Mouse (Mus musculus) liver, embryonic 12.5 days (tissue): ENCODE data around the gene Vmn1r42. TPM values are rescaled to one million over a fixed set of nuclear protein-coding genes. Genes with fewer than 3 reads are reported as not detected.
"Not testable (repeated sequence)": the region's sequence is repeated elsewhere in the genome, so short reads cannot be mapped to it uniquely, and the experiment has no call there.

Experiments
- ATAC-seq: fragments of 200-750 bp; cut with Nextera tagmentation; 2 replicates; pipeline ENCODE4 v1.8.0; 2017; ENCODE audit warnings: moderate number of reproducible peaks, mild to moderate bottlenecking, moderate library complexity
- H3K27ac ChIP-seq: fragments of 300-500 bp; sonication (generic); 2 replicates; pipeline ENCODE4 v1.5.1; 2016; ENCODE audit warnings: mild to moderate bottlenecking
- H3K27me3 ChIP-seq: fragments of 300-500 bp; sonication (generic); replicated peaks from 2 replicates; pipeline ENCODE4 v1.6.1; 2016; ENCODE audit warnings: mild to moderate bottlenecking, moderate library complexity
- H3K36me3 ChIP-seq: fragments of 300-500 bp; sonication (generic); 2 replicates; pipeline ENCODE4 v1.6.1; 2016; ENCODE audit warnings: mild to moderate bottlenecking, moderate library complexity
- H3K4me1 ChIP-seq: fragments of 300-500 bp; sonication (generic); 2 replicates; pipeline ENCODE4 v1.6.1; 2016
- H3K4me2 ChIP-seq: fragments of 300-500 bp; sonication (generic); 2 replicates; pipeline ENCODE4 v1.6.1; 2016; ENCODE audit warnings: mild to moderate bottlenecking, moderate library complexity
- H3K4me3 ChIP-seq: fragments of 300-500 bp; sonication (generic); 2 replicates; pipeline ENCODE4 v1.5.1; 2016; ENCODE audit warnings: mild to moderate bottlenecking, moderate library complexity
- H3K9ac ChIP-seq: fragments of 300-500 bp; sonication (generic); 2 replicates; pipeline ENCODE4 v1.6.1; 2016; ENCODE audit warnings: mild to moderate bottlenecking, moderate library complexity
- H3K9me3 ChIP-seq: fragments of 300-500 bp; sonication (generic); replicated peaks from 2 replicates; pipeline ENCODE4 v1.6.1; 2016; ENCODE audit warnings: mild to moderate bottlenecking, moderate library complexity
- WGBS: fragments of 180-500 bp; shearing (Covaris S2); methylation state at CpG from one replicate; pipeline ENCODE4 v1.1.7; 2016; ENCODE audit not compliant: insufficient replicate concordance; 5-methylcytosine and 5-hydroxymethylcytosine counted together
- polyA plus RNA-seq: library from polyadenylated mRNA; unstranded; fragments of >200 nt; fragmentation: Nextera tagmentation; extraction: Ambion mirVana; gene quantifications from 2 replicates; pipeline ENCODE4 v1.2.1, GENCODE M21; 2016

Vmn1r42 gene
- polyA plus RNA-seq: not detected in 2 replicates

DNA sequence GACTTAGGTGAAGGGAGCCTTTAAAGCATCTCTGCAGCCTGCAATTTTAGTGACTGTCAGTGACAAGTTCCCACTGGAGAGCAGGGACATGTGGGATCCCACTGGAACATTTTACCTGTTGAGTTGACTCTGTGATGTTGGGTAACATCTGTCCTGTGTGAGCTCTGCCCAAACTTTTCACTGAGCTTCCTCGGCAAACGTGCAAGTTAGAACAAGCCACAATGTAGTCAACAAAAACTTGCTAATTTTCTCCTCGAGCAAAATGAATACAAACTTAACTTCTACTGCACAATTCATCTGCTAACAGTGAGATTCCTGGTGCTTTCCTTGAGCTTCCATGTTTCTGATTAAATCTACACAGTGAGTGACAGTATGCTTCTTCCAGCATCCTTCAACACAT lies at the start of gene Vmn1r42, which contains the start of gene Vmn1r43:
TSS of gene Vmn1r42 (minus strand) at position 101 of the 400 bp plus-strand sequence.
TSS of gene Vmn1r43 (minus strand) at position 101 of the 400 bp plus-strand sequence.
- 58% methylated on average over 3 of the region's 3 CpGs for WGBS
- H3K36me3 ChIP-seq, ATAC-seq, H3K4me1 ChIP-seq, H3K9me3 ChIP-seq, H3K27ac ChIP-seq, H3K4me2 ChIP-seq, H3K27me3 ChIP-seq, H3K9ac ChIP-seq, H3K4me3 ChIP-seq: not testable (repeated sequence)

DNA sequence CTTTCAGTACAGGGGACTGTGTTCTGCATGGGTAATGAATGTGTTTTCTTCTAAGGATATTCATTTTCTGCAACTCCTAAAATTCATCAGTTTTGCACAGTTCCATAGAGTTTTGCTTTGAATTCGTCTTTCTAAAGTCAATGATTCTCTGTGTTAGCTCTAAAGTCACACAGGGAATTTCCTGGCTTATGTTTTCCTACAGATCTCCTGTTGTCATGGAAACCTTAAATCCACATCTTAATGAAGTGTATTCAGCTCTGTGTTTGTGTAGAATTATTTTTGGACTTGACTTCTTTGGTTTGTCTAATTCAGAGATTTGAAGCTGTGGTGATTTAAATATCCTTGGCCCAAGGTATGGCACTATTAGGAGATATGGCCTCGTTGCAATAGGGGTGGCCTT lies 7.6 kb upstream of the Vmn1r42 start:
- no peak for ATAC-seq
- WGBS: 20% methylated on average over 2 of the region's 2 CpGs
- H3K4me3 ChIP-seq: no peak overlapping the region
- no peak overlapping the region for H3K4me2 ChIP-seq
- H3K36me3 ChIP-seq: no peaks in the 10 kb centered on the region
- no peaks in the 10 kb centered on the region for H3K27me3 ChIP-seq
- H3K9me3 ChIP-seq: no peaks in the 10 kb centered on the region
- no peaks in the 10 kb centered on the region for H3K4me1 ChIP-seq
- H3K27ac ChIP-seq: no peak overlapping the region
- no peak overlapping the region for H3K9ac ChIP-seq

GRCm38 (mm10) chr6:89883360-89883759 lies 7.1 kb upstream of the Vmn1r42 start, which contains the start of gene Vmn1r44:
TSS of gene Vmn1r44 (plus strand) at chr6:89883660.
- Histone ChIP-seq H3K9ac (no peak within 1 kb of the TSS), H3K4me2 (no peak within 1 kb of the TSS), H3K9me3 (no peaks in the 10 kb centered on the region), H3K27ac (no peak within 1 kb of the TSS), H3K4me1 (no peaks in the 10 kb centered on the region), H3K27me3 (no peaks in the 10 kb centered on the region), H3K4me3 (no peak within 1 kb of the TSS), H3K36me3 (no peaks in the 10 kb centered on the region)
- ATAC-seq: no peak
- WGBS: 59% methylated on average over 1 of the region's 1 CpGs

- no peaks in the 10 kb centered on the region for H3K27me3 ChIP-seq
- ATAC-seq: no peak
- no peak overlapping the region for H3K9ac ChIP-seq
- no peaks in the 10 kb centered on the region for H3K4me1 ChIP-seq
- H3K9me3 ChIP-seq: no peaks in the 10 kb centered on the region
- no peaks in the 10 kb centered on the region for H3K36me3 ChIP-seq
- H3K4me3 ChIP-seq: no peak overlapping the region
- no peak overlapping the region for H3K4me2 ChIP-seq
- H3K27ac ChIP-seq: no peak overlapping the region
Measured at GRCm38 (mm10) chr6:89880867-89881266, 4.7 kb upstream of the Vmn1r42 start.

DNA sequence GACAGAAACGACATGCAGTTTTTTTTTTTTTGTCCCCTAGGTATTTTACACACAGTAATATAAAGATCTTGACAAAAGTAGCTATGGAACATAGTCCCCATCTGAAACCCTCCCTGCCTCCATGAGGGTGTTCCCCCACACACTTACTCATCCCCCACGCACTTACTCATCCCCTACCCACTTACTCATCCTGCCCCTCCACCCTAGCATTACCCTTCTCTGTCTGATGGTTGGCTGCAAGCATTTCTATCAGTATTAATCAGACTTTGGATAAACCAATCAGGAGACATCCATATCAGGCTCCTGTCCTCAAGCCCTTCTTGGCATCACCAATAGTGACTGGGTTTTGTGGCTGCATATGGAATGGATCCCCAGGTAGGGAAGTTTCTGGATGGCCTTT lies 750 bp upstream of the Vmn1r42 start:
- H3K27me3 ChIP-seq: no peaks in the 10 kb centered on the region
- no peak overlapping the region for H3K4me2 ChIP-seq
- no peaks in the 10 kb centered on the region for H3K4me1 ChIP-seq
- H3K9me3 ChIP-seq: no peaks in the 10 kb centered on the region
- 57% methylated on average over 2 of the region's 2 CpGs for WGBS
- no peak for ATAC-seq
- no peak overlapping the region for H3K4me3 ChIP-seq
- no peak overlapping the region for H3K9ac ChIP-seq
- no peaks in the 10 kb centered on the region for H3K36me3 ChIP-seq
- H3K27ac ChIP-seq: no peak overlapping the region

DNA sequence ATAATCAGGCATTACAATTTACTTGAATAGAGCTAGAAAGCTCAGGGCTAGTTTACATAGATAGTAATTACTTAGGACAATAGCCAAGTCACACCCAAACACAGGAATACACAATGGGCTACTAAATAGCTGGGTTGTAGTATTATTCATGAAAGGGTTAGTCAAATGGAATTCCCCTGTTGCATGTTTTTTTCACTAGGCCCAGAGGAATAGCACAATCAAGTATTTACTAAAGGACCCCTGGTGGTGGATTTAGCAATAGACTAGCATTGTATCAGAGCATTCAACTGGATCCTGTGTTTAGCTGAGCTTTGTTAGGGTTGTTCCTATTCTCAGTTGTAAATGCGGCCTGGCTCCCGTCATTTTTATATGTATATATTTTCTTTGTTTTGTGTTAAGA lies 8.2 kb downstream of the Vmn1r42 start:
- ATAC-seq: no peak
- Histone ChIP-seq H3K4me2 (no peak overlapping the region), H3K4me1 (no peaks in the 10 kb centered on the region), H3K9me3 (peaks cover 40% of the 10 kb centered on the region), H3K4me3 (no peak overlapping the region), H3K36me3 (no peaks in the 10 kb centered on the region), H3K27ac (no peak overlapping the region), H3K9ac (no peak overlapping the region), H3K27me3 (no peaks in the 10 kb centered on the region)
- WGBS: 89% methylated on average over 2 of the region's 2 CpGs

GRCm38 (mm10) chr6:89867276-89867675 lies 8.9 kb downstream of the Vmn1r42 start:
- peaks cover 40% of the 10 kb centered on the region for H3K9me3 ChIP-seq
- H3K9ac ChIP-seq: no peak overlapping the region
- no peak for ATAC-seq
- H3K27ac ChIP-seq: no peak overlapping the region
- 58% methylated on average over 2 of the region's 2 CpGs for WGBS
- no peak overlapping the region for H3K4me2 ChIP-seq
- H3K27me3 ChIP-seq: no peaks in the 10 kb centered on the region
- H3K4me1 ChIP-seq: no peaks in the 10 kb centered on the region
- no peak overlapping the region for H3K4me3 ChIP-seq
- no peaks in the 10 kb centered on the region for H3K36me3 ChIP-seq

GRCm38 (mm10) chr6:89863792-89864191 lies 12.4 kb downstream of the Vmn1r42 start:
- ATAC-seq: no peak
- Histone ChIP-seq H3K4me1 (no peaks in the 10 kb centered on the region), H3K36me3 (no peaks in the 10 kb centered on the region), H3K9ac (no peak overlapping the region), H3K27ac (no peak overlapping the region), H3K27me3 (no peaks in the 10 kb centered on the region), H3K4me2 (no peak overlapping the region), H3K4me3 (no peak overlapping the region), H3K9me3 (peaks cover 51% of the 10 kb centered on the region)
- WGBS: 47% methylated on average over 4 of the region's 4 CpGs

DNA sequence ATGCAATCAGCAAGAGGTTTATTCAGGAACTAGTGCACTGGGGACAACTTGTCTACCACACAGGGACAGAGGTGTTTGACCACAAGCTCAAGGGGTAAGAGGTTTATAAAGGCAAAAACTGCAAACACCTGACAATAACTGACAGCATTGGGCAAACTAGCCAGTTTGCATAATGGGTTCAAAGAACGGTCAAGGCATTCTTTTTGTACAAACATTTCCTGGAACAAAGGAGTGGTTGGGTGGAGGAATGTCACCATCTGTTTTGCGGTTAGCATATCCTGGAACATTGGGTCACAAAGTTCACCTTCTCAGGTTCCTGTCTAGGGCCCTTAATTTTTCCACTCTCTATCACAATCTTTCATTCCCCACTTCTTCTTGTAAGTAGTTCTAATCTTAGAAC lies 16.4 kb downstream of the Vmn1r42 start:
- WGBS: 73% methylated on average over 2 of the region's 2 CpGs

GRCm38 (mm10) chr6:89857552-89857951 lies 18.7 kb downstream of the Vmn1r42 start:
- Histone ChIP-seq H3K27me3 (no peaks in the 10 kb centered on the region), H3K36me3 (no peaks in the 10 kb centered on the region), H3K9me3 (peaks cover 22% of the 10 kb centered on the region), H3K4me2 (no peak overlapping the region), H3K27ac (no peak overlapping the region), H3K9ac (no peak overlapping the region), H3K4me1 (no peaks in the 10 kb centered on the region), H3K4me3 (no peak overlapping the region)
- WGBS: 55% methylated on average over 3 of the region's 3 CpGs
- ATAC-seq: no peak

More for the DNA sequence above, 16.4 kb downstream of the Vmn1r42 start:
- H3K27ac ChIP-seq: no peak overlapping the region
- no peaks in the 10 kb centered on the region for H3K27me3 ChIP-seq
- no peaks in the 10 kb centered on the region for H3K36me3 ChIP-seq
- no peak overlapping the region for H3K9ac ChIP-seq
- no peak overlapping the region for H3K4me2 ChIP-seq
- ATAC-seq: no peak
- H3K4me3 ChIP-seq: no peak overlapping the region
- peaks cover 36% of the 10 kb centered on the region for H3K9me3 ChIP-seq
- no peaks in the 10 kb centered on the region for H3K4me1 ChIP-seq

Other genes starting within 250 kb of the Vmn1r42 start
- 6.1 and 6.4 TPM in 2 replicates for gene Txnrd3, start 232.4 kb downstream of the Vmn1r42 start, polyA plus RNA-seq
- gene Vmn1r40, start 168.9 kb downstream of the Vmn1r42 start, polyA plus RNA-seq: not detected in 2 replicates
- gene Vmn1r41, start 135.6 kb downstream of the Vmn1r42 start, polyA plus RNA-seq: not detected in 2 replicates
- gene Vmn1r43, start within 50 bp of the Vmn1r42 start, polyA plus RNA-seq: not detected in 2 replicates
- not detected in 2 replicates for gene Vmn1r44, start 7.2 kb upstream of the Vmn1r42 start, polyA plus RNA-seq
- not detected in 2 replicates for gene Vmn1r45, start 64.2 kb upstream of the Vmn1r42 start, polyA plus RNA-seq
- gene Vmn1r46, start 92.9 kb upstream of the Vmn1r42 start, polyA plus RNA-seq: not detected in 2 replicates
- not detected in 2 replicates for gene Vmn1r47, start 139.7 kb upstream of the Vmn1r42 start, polyA plus RNA-seq
- gene Vmn1r48, start 160.4 kb upstream of the Vmn1r42 start, polyA plus RNA-seq: not detected in 2 replicates
- not detected in 2 replicates for gene Vmn1r49, start 202.1 kb upstream of the Vmn1r42 start, polyA plus RNA-seq
- not detected in 2 replicates for gene Vmn1r50, start 225.0 kb upstream of the Vmn1r42 start, polyA plus RNA-seq
- not detected in 2 replicates for gene Vmn1r51, start 246.2 kb upstream of the Vmn1r42 start, polyA plus RNA-seq